Mouse (Mus musculus) lung, embryonic 16.5 days (tissue): Measurements from ENCODE around the gene Nxnl2. TPM values are rescaled to one million over a fixed set of nuclear protein-coding genes. Genes with fewer than 3 reads are reported as not detected.
A peak's percentile ranks its signal among the peaks of the same experiment; 100 is the strongest.
"Not testable (repeated sequence)": the region's sequence is repeated elsewhere in the genome, so short reads cannot be mapped to it uniquely, and the experiment has no call there.

Source experiments
- ATAC-seq: fragments of 200-750 bp; cut with Nextera tagmentation; 2 replicates; pipeline ENCODE4 v1.8.0; 2017; ENCODE audit warnings: low read depth, mild to moderate bottlenecking, moderate library complexity
- H3K27ac ChIP-seq: fragments of 300-500 bp; sonication (generic); 2 replicates; pipeline ENCODE4 v1.5.1; 2014; ENCODE audit warnings: mild to moderate bottlenecking, control low read depth, low read length
- H3K27me3 ChIP-seq: fragments of 300-500 bp; sonication (generic); 2 replicates; pipeline ENCODE4 v1.6.1; 2014; ENCODE audit warnings: low read depth, low read length, mixed read lengths; ENCODE audit not compliant: control insufficient read depth, insufficient read depth
- H3K36me3 ChIP-seq: fragments of 300-500 bp; sonication (generic); 2 replicates; pipeline ENCODE4 v1.6.1; 2014; ENCODE audit warnings: low read length; ENCODE audit not compliant: control insufficient read depth, insufficient read depth
- H3K4me1 ChIP-seq: fragments of 300-500 bp; sonication (generic); replicated peaks from 2 replicates; pipeline ENCODE4 v1.6.1; 2014; ENCODE audit warnings: low read length, mixed read lengths; ENCODE audit not compliant: control insufficient read depth, insufficient read depth
- H3K4me2 ChIP-seq: fragments of 300-500 bp; sonication (generic); 2 replicates; pipeline ENCODE4 v1.6.1; 2014; ENCODE audit warnings: low read depth, low read length, control low read depth
- H3K4me3 ChIP-seq: fragments of 300-500 bp; sonication (generic); 2 replicates; pipeline ENCODE4 v1.5.1; 2014; ENCODE audit warnings: mild to moderate bottlenecking, low read length, control low read depth
- H3K9ac ChIP-seq: fragments of 300-500 bp; sonication (generic); 2 replicates; pipeline ENCODE4 v1.6.1; 2014; ENCODE audit warnings: low read length, control low read depth
- H3K9me3 ChIP-seq: fragments of 300-500 bp; sonication (generic); 2 replicates; pipeline ENCODE4 v1.6.1; 2016; ENCODE audit warnings: low read length; ENCODE audit not compliant: control insufficient read depth
- WGBS: fragments of 180-500 bp; shearing (Covaris S2); extraction: QIAGEN DNeasy Blood & Tissue Kit; methylation state at CpG from one replicate; pipeline ENCODE4 v1.1.7; 2014; 5-methylcytosine and 5-hydroxymethylcytosine counted together
- polyA plus RNA-seq: library from polyadenylated mRNA; unstranded; fragments of >200 nt; fragmentation: Nextera tagmentation; extraction: Ambion mirVana; gene quantifications from 2 replicates; pipeline ENCODE4 v1.2.1, GENCODE M21; 2015

The Nxnl2 gene
- polyA plus RNA-seq, 1 experiment from 2014 or later = 2.0 TPM

GRCm38 (mm10) chr13:51193893-51194292 is 23.1 kb downstream of the Nxnl2 start:
- Histone ChIP-seq H3K4me1 (peaks cover 4% of the 10 kb centered on the region), H3K36me3 (no peaks in the 10 kb centered on the region), H3K27ac (no peak overlapping the region), H3K9me3 (no peaks in the 10 kb centered on the region), H3K4me2 (no peak overlapping the region), H3K4me3 (no peak overlapping the region), H3K27me3 (no peaks in the 10 kb centered on the region), H3K9ac (no peak overlapping the region)
- ATAC-seq = no peak
- WGBS = 82% methylated on average over 15 of the region's 15 CpGs

GRCm38 (mm10) chr13:51197699-51198098 is 26.9 kb downstream of the Nxnl2 start:
- WGBS = 75% methylated on average over 3 of the region's 3 CpGs
- H3K27ac ChIP-seq = no peak overlapping the region; the same call in 1 of the 2 replicates
- H3K4me1 ChIP-seq = peaks cover 4% of the 10 kb centered on the region
- H3K36me3 ChIP-seq = no peaks in the 10 kb centered on the region
- H3K4me2 ChIP-seq = no peak overlapping the region
- no peaks in the 10 kb centered on the region for H3K9me3 ChIP-seq
- ATAC-seq = no peak
- no peaks in the 10 kb centered on the region; the same call in 1 of the 2 replicates for H3K27me3 ChIP-seq
- no peak overlapping the region for H3K4me3 ChIP-seq
- no peak overlapping the region for H3K9ac ChIP-seq

DNA sequence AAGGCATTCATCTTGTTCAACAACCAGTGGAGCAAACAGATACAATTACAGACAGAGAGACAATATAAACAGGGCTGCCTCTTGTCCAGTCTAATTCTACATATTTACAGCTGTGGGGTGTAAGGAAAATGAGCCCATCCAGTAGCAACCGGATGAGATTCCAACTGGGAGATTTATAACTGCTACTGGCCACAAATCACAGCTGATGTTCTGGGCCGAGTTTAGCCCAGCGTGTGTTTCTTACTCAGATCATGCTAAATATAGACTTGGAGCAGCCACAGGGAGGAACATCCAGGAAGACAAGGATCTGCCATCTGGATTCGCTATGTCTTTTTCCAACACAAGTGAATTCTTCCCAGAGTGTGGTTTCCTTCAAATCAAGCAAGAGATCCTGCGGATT is 27.4 kb downstream of the Nxnl2 start:
- WGBS = 49% methylated on average over 5 of the region's 5 CpGs

GRCm38 (mm10) chr13:51201985-51202843 is 31.4 kb downstream of the Nxnl2 start:
- H3K27ac ChIP-seq, H3K4me1 ChIP-seq, H3K9me3 ChIP-seq, H3K9ac ChIP-seq, H3K27me3 ChIP-seq, H3K36me3 ChIP-seq: not testable (repeated sequence)
- 38% methylated on average over 28 of the region's 36 CpGs for WGBS
- Histone ChIP-seq H3K4me2 (peak overlapping the region; percentile 57), H3K4me3 (peak overlapping the region; percentile 37)
- ATAC-seq = peak; percentile 31; the same call in 1 of the 2 replicates

More for the DNA sequence above, 27.4 kb downstream of the Nxnl2 start:
- H3K27me3 ChIP-seq = no peaks in the 10 kb centered on the region; the same call in 1 of the 2 replicates
- H3K9ac ChIP-seq = no peak overlapping the region
- no peaks in the 10 kb centered on the region for H3K9me3 ChIP-seq
- no peaks in the 10 kb centered on the region for H3K36me3 ChIP-seq
- peak; percentile 83 for ATAC-seq
- no peak overlapping the region for H3K4me2 ChIP-seq
- peaks cover 4% of the 10 kb centered on the region for H3K4me1 ChIP-seq
- H3K27ac ChIP-seq = peak overlapping the region; percentile 43
- H3K4me3 ChIP-seq = no peak overlapping the region

DNA sequence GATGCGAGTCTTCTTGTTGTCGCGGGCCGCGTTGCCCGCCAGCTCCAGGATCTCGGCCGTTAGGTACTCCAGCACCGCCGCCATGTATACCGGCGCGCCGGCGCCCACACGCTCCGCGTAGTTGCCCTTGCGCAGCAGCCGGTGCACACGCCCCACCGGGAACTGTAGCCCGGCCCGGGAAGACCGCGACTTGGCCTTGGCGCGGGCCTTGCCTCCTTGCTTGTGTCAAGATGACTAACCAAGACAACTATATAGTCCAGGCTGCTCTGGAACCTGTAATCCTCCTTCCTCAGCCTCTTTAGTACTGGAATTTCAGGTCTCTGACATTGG is 32.0 kb downstream of the Nxnl2 start:
- H3K27ac ChIP-seq, H3K4me1 ChIP-seq, H3K36me3 ChIP-seq, H3K27me3 ChIP-seq, H3K9me3 ChIP-seq: not testable (repeated sequence)
- Histone ChIP-seq H3K4me2 (peak overlapping the region; percentile 57), H3K9ac (peak overlapping the region; percentile 60; the same call in 1 of the 2 replicates), H3K4me3 (peak overlapping the region; percentile 37)
- WGBS = 3% methylated on average over 23 of the region's 28 CpGs
- peak; percentile 26; the same call in 1 of the 2 replicates for ATAC-seq

GRCm38 (mm10) chr13:51203467-51203866 is 32.6 kb downstream of the Nxnl2 start:
- no peak for ATAC-seq
- WGBS = 90% methylated on average over 8 of the region's 8 CpGs
- no peaks in the 10 kb centered on the region for H3K9me3 ChIP-seq

GRCm38 (mm10) chr13:51204081-51204480 is 33.3 kb downstream of the Nxnl2 start:
- H3K9me3 ChIP-seq, ATAC-seq, H3K27ac ChIP-seq, H3K4me2 ChIP-seq, H3K36me3 ChIP-seq, H3K4me3 ChIP-seq, H3K9ac ChIP-seq, H3K4me1 ChIP-seq, H3K27me3 ChIP-seq: not testable (repeated sequence)
- WGBS = 84% methylated on average over 11 of the region's 11 CpGs

More at GRCm38 (mm10) chr13:51203467-51203866, 32.6 kb downstream of the Nxnl2 start:
- peaks cover 2% of the 10 kb centered on the region for H3K4me1 ChIP-seq
- H3K27me3 ChIP-seq = no peaks in the 10 kb centered on the region; the same call in 1 of the 2 replicates
- no peak overlapping the region for H3K4me2 ChIP-seq
- no peak overlapping the region for H3K4me3 ChIP-seq
- no peaks in the 10 kb centered on the region for H3K36me3 ChIP-seq
- no peak overlapping the region for H3K27ac ChIP-seq
- no peak overlapping the region for H3K9ac ChIP-seq

DNA sequence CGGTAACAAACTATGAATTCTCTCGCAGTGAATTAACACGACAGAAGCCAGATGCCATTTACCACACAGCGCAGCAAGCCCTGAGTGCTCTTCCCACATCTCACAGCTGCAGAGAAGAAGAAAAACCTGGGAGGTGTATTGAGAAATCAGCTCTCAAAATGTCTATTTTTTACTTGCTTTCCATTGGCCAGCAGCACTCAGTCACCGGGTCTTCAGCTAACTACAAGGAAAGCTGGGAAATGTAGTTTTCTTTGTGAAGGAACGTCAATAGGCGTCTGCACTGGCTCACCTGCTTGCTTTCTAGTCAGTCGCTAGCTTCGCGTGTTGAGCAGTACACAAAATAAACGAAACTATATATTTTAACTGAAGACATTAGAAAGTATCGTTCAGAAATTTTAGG is 37.1 kb downstream of the Nxnl2 start:
- Histone ChIP-seq H3K9me3 (no peaks in the 10 kb centered on the region), H3K4me3 (peak overlapping the region; percentile 25; the same call in 1 of the 2 replicates), H3K27ac (no peak overlapping the region), H3K27me3 (no peaks in the 10 kb centered on the region), H3K4me1 (peaks cover 7% of the 10 kb centered on the region), H3K9ac (no peak overlapping the region), H3K36me3 (no peaks in the 10 kb centered on the region), H3K4me2 (peak overlapping the region; percentile 23; the same call in 1 of the 2 replicates)
- 48% methylated on average over 12 of the region's 12 CpGs for WGBS
- peak; percentile 72 for ATAC-seq

- 42% methylated on average over 18 of the region's 18 CpGs for WGBS
- Histone ChIP-seq H3K9me3 (no peaks in the 10 kb centered on the region), H3K36me3 (no peaks in the 10 kb centered on the region), H3K27ac (no peak overlapping the region), H3K4me3 (no peak overlapping the region), H3K9ac (peak overlapping the region; percentile 31), H3K4me1 (peaks cover 7% of the 10 kb centered on the region), H3K27me3 (no peaks in the 10 kb centered on the region), H3K4me2 (peak overlapping the region; percentile 23; the same call in 1 of the 2 replicates)
- ATAC-seq = peak; percentile 93
Observed at GRCm38 (mm10) chr13:51208378-51209100, 37.7 kb downstream of the Nxnl2 start.
